Mouse (Mus musculus) hindbrain, postnatal 0 days (tissue): Measurements from ENCODE around the gene Intu. TPM values are rescaled to one million over a fixed set of nuclear protein-coding genes. Genes with fewer than 3 reads are reported as not detected.

Experiments
- ATAC-seq: fragments of 200-750 bp; cut with Nextera tagmentation; 2 replicates; pipeline ENCODE4 v1.8.0; 2017; ENCODE audit warnings: mild to moderate bottlenecking, moderate TSS enrichment, moderate library complexity
- DNase-seq: peaks from one replicate; pipeline ENCODE4 v3.0.0-alpha.2; 2015; ENCODE audit warnings: low spot score
- H3K27ac ChIP-seq: fragments of 300-500 bp; sonication (generic); 2 replicates; pipeline ENCODE4 v1.5.1; 2014; ENCODE audit warnings: mild to moderate bottlenecking
- H3K27me3 ChIP-seq: fragments of 300-500 bp; sonication (generic); 2 replicates; pipeline ENCODE4 v1.6.1; 2014; ENCODE audit warnings: low read length, mixed read lengths; ENCODE audit not compliant: insufficient read depth
- H3K36me3 ChIP-seq: fragments of 300-500 bp; sonication (generic); 2 replicates; pipeline ENCODE4 v1.6.1; 2014; ENCODE audit warnings: low read length, mixed read lengths; ENCODE audit not compliant: insufficient read depth
- H3K4me1 ChIP-seq: fragments of 300-500 bp; sonication (generic); 2 replicates; pipeline ENCODE4 v1.6.1; 2014; ENCODE audit warnings: antibody characterized with exemption, low read length, mixed read lengths; ENCODE audit not compliant: insufficient read depth
- H3K4me2 ChIP-seq: fragments of 300-500 bp; sonication (generic); 2 replicates; pipeline ENCODE4 v1.6.1; 2014; ENCODE audit warnings: low read depth, mild to moderate bottlenecking, low read length, moderate library complexity, mixed read lengths
- H3K4me3 ChIP-seq: fragments of 300-500 bp; sonication (generic); 2 replicates; pipeline ENCODE4 v1.5.1; 2014; ENCODE audit warnings: low read length
- H3K9ac ChIP-seq: fragments of 300-500 bp; sonication (generic); replicated peaks from 2 replicates; pipeline ENCODE4 v1.6.1; 2014; ENCODE audit warnings: mild to moderate bottlenecking, low read length, moderate library complexity, mixed read lengths
- H3K9me3 ChIP-seq: fragments of 300-500 bp; sonication (generic); 2 replicates; pipeline ENCODE4 v1.6.1; 2016; ENCODE audit warnings: low read length, mixed read lengths
- CTCF ChIP-seq: IDR thresholded peaks from 2 replicates; pipeline ENCODE4 v1.5.1; 2016; ENCODE audit warnings: antibody characterized with exemption, control low read depth, low read depth
- WGBS: fragments of 180-500 bp; shearing (Covaris S2); extraction: QIAGEN DNeasy Blood & Tissue Kit; methylation state at CpG from one replicate; pipeline ENCODE4 v1.1.7; 2014; 5-methylcytosine and 5-hydroxymethylcytosine counted together
- microRNA-seq, 2 experiments: library from miRNA; unstranded; fragments of <30 nt; microRNA quantifications; one replicate each; pipeline ENCODE4; 2016
- polyA plus RNA-seq: library from polyadenylated mRNA; unstranded; fragments of >200 nt; fragmentation: Nextera tagmentation; extraction: Ambion mirVana; gene quantifications from 2 replicates; pipeline ENCODE4 v1.2.1, GENCODE M21; 2015
- total RNA-seq: library from RNA; depleted of rRNA; stranded (reverse); fragments of >200 nt; gene quantifications from 2 replicates; pipeline ENCODE4 v1.2.3, GENCODE M21; 2014; rRNA removed

Gene Intu
- total and polyA plus RNA-seq, 2 experiments from 2014 or later: 2.5 to 6.3 TPM

- WGBS: 1% methylated on average over 35 of the region's 37 CpGs
- Histone ChIP-seq H3K4me2 (peak overlapping the region; percentile 94), H3K9me3 (no peaks in the 10 kb centered on the region), H3K36me3 (no peaks in the 10 kb centered on the region), H3K27ac (peak overlapping the region; percentile 87), H3K4me3 (peak overlapping the region; percentile 90), H3K9ac (peak overlapping the region; percentile 85), H3K4me1 (0 out of 2 replicates have a peak, but pooled peaks cover 5% of the 10 kb centered on the region), H3K27me3 (no peaks in the 10 kb centered on the region)
- DNase-seq: no peak
- ATAC-seq: peak; percentile 67; the same call in 1 of the 2 replicates
- no peak; the same call in 1 of the 2 replicates for TF ChIP-seq CTCF
Observed at GRCm38 (mm10) chr3:40745661-40746547, 214.8 kb downstream of the Intu start.

Small RNAs within 50 kb of the gene (microRNA-seq; reads per million reads assigned to microRNA genes)
- gene Gm23810: 0 reads per million in 2 experiments

Other genes starting within 250 kb of the Intu start
- 0.05 TPM in 1 of 2 replicates, not detected in the other for gene Slc25a31, start 177.6 kb downstream of the Intu start, total RNA-seq
- 0.28 and 0.43 TPM in 2 replicates for gene Slc25a31, start 177.6 kb downstream of the Intu start, polyA plus RNA-seq
- 28.5 and 54.8 TPM in 2 replicates for gene Hspa4l, start 213.2 kb downstream of the Intu start, total RNA-seq
- gene Hspa4l, start 213.2 kb downstream of the Intu start, polyA plus RNA-seq: 56.6 TPM in 2 replicates